Mouse (Mus musculus) kidney, postnatal 14 days (tissue): ENCODE data around the gene Doc2a.

Source experiments
- DNase-seq: peaks from one replicate; pipeline ENCODE4 v3.0.0; 2022; ENCODE audit warnings: mixed read lengths

Gene Doc2a

GRCm38 (mm10) chr7:126823940-126824339 lies 23.3 kb upstream of the Doc2a start:
- no peak for DNase-seq

GRCm38 (mm10) chr7:126825403-126825802 lies 21.8 kb upstream of the Doc2a start:
- DNase-seq, result no peak

- no peak for DNase-seq
These were observed 21.3 kb upstream of the Doc2a start for GRCm38 (mm10) chr7:126825952-126826351.

GRCm38 (mm10) chr7:126831539-126831938 lies 15.7 kb upstream of the Doc2a start, which contains the start of gene 4930451I11Rik:
Gene 4930451I11Rik, minus strand, starts transcription at chr7:126831639.
- DNase-seq, result no peak

- DNase-seq, result peak; percentile 88
These were observed 15.1 kb upstream of the Doc2a start for GRCm38 (mm10) chr7:126832036-126832598.

GRCm38 (mm10) chr7:126833294-126833693 lies 13.9 kb upstream of the Doc2a start:
- DNase-seq, result no peak

GRCm38 (mm10) chr7:126843276-126843675 lies 3.9 kb upstream of the Doc2a start:
- no peak for DNase-seq

GRCm38 (mm10) chr7:126845516-126845915 lies 1.7 kb upstream of the Doc2a start:
- no peak for DNase-seq

GRCm38 (mm10) chr7:126847421-126848398 lies 494 bp downstream of the Doc2a start:
- DNase-seq, result no peak

GRCm38 (mm10) chr7:126848794-126849193 lies 1.6 kb downstream of the Doc2a start:
- no peak for DNase-seq

- no peak for DNase-seq
These were observed 2.9 kb downstream of the Doc2a start for GRCm38 (mm10) chr7:126850161-126850560.

- no peak for DNase-seq
These were observed 4.0 kb downstream of the Doc2a start for GRCm38 (mm10) chr7:126851192-126851591.

GRCm38 (mm10) chr7:126853454-126853853 lies 6.2 kb downstream of the Doc2a start:
- DNase-seq, result peak; percentile 77

- no peak for DNase-seq
These were observed 8.4 kb downstream of the Doc2a start for GRCm38 (mm10) chr7:126855641-126856040.

- DNase-seq, result no peak
These were observed 9.7 kb downstream of the Doc2a start for GRCm38 (mm10) chr7:126856741-126857420.

- DNase-seq, result no peak
These were observed 13.8 kb downstream of the Doc2a start for GRCm38 (mm10) chr7:126860987-126861386.

- DNase-seq, result peak; percentile 96
These were observed 14.4 kb downstream of the Doc2a start, which contains the start of gene Hirip3 for GRCm38 (mm10) chr7:126861429-126862130. Gene Hirip3, plus strand, starts transcription at chr7:126861972.

GRCm38 (mm10) chr7:126862147-126862784 lies 15.1 kb downstream of the Doc2a start, which contains the start of gene Ino80e:
Gene Ino80e, minus strand, starts transcription at chr7:126862377.
- DNase-seq, result peak; percentile 96

- no peak for DNase-seq
These were observed 16.6 kb downstream of the Doc2a start for GRCm38 (mm10) chr7:126863791-126864190.

- no peak for DNase-seq
These were observed 20.3 kb downstream of the Doc2a start for GRCm38 (mm10) chr7:126867534-126867933.

- DNase-seq, result no peak
These were observed 20.8 kb downstream of the Doc2a start for GRCm38 (mm10) chr7:126868003-126868402.
